Mouse (Mus musculus) splenic B cell, adult 2 months (primary cell): ENCODE measurements around the gene 9130213A22Rik.

Source experiments
- DNase-seq: peaks from one replicate; pipeline ENCODE4 v3.0.0-alpha.2; 2011; ENCODE audit warnings: low read depth, low spot score
- H3K27me3 ChIP-seq: 2 replicates; pipeline ENCODE4 v1.6.1; 2012; ENCODE audit warnings: mild to moderate bottlenecking, low read length, moderate library complexity, mixed read lengths; ENCODE audit not compliant: control insufficient read depth, poor library complexity, insufficient read depth, severe bottlenecking
- H3K36me3 ChIP-seq: 2 replicates; pipeline ENCODE4 v1.6.1; 2012; ENCODE audit warnings: mild to moderate bottlenecking, low read length, moderate library complexity, mixed read lengths; ENCODE audit not compliant: control insufficient read depth, poor library complexity, insufficient read depth, severe bottlenecking

Gene 9130213A22Rik

DNA sequence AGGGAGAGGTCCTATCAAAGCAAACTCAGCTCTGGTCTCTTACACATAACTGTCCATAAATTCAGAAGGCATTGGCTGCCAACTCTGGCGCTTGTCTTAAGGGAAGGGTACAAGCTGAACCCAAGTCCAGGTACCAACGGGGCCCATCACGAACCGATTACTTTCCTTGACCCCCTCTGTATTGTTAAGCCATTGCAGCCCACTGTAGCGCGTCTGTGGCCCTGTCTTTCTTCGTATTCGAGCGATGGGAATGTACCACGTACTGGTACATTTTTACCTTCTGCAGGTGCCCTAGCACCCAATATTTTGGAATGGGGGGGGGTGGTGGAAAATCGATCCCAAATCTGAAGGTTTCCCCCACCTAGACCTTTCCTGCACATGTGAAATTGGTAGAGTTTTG lies 50.2 kb downstream of the 9130213A22Rik start:
- no peaks in the 10 kb centered on the region for H3K27me3 ChIP-seq
- H3K36me3 ChIP-seq = no peaks in the 10 kb centered on the region

DNA sequence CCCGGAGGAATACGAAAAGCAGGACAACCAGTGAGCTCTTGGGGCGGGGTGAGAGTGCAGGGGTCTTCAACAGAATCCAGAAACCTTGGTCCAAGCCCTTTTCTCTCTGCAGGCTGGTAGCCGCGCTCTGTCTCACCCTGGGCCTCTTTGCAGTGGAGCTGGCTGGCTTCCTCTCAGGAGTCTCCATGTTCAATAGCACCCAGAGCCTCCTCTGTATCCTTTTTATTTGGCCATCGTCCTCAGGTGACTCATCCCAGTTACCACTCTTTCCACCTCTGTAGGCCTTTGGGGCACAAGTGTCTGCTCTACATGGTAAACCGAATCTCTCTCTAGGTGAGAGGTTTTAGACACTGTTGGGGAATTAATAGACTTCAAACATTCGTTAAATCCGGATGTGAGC lies 51.1 kb downstream of the 9130213A22Rik start:
- no peak for DNase-seq
- Histone ChIP-seq H3K36me3 (no peaks in the 10 kb centered on the region), H3K27me3 (no peaks in the 10 kb centered on the region)

More for the DNA sequence above, 50.2 kb downstream of the 9130213A22Rik start:
- no peak for DNase-seq

DNA sequence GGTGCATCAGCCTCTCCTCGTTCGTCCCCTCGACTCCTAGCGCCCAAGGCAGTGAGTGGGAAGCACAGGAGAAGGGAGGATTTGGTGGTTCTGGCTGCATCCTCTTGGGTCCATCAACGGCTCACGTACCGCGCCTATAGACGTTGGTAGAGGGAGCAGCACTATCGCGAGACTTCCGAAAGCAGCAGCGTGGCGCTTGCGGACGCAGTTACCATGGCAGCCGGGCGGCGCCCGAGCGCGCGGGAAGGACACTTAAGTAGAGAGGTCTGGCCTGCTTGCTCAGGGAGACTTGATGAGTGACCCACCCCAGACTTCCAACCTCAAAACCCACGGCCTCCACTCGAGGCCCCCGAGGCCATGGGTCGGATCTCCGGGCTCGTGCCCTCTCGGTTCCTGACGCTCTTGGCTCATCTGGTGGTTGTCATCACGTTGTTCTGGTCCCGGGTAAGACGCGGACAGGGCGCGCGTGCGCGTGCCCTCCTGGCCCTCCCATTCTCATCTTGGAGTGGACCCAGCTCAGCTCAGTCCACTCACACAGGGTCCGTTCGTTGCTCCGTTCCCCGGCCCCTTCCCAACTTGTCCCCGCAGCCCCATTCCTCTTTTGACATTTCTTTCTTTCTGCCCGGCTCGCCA lies 51.7 kb downstream of the 9130213A22Rik start, which contains the start of gene Tmem107:
Gene Tmem107, plus strand, starts transcription at position 217 of the 633 bp plus-strand sequence.
- peak; percentile 96 for DNase-seq
- H3K27me3 ChIP-seq = no peaks in the 10 kb centered on the region
- no peaks in the 10 kb centered on the region for H3K36me3 ChIP-seq

DNA sequence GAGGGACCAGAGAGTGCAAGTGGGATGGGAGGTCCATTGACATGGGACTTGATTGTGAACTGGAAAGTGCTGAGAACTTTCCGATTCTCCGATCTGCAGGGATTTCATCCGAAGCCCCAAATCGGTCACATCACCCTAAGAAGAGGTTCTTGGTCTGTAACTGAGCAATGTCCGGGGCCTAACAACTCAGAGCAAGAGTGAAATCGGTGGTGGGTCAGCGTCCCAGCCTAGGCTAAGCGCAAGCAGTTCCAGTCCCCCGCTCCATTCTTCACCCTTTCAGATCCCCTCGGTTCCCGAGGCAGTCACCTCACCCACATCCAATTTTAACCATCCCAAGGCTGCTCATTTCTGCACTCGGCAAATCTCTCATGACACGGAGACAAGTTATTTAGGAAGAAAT lies 52.3 kb downstream of the 9130213A22Rik start:
- Histone ChIP-seq H3K27me3 (no peaks in the 10 kb centered on the region), H3K36me3 (no peaks in the 10 kb centered on the region)
- DNase-seq = no peak
